Mouse (Mus musculus) liver, adult 2 months (tissue): ENCODE data around the gene Ifit1bl1.

Source experiments
- CTCF ChIP-seq: fragments of 200-500 bp; IDR thresholded peaks from 2 replicates; pipeline ENCODE4 v1.5.1; 2011; ENCODE audit warnings: low read depth, low read length, control low read depth
- POLR2A ChIP-seq: fragments of 200-500 bp; IDR thresholded peaks from 2 replicates; pipeline ENCODE4 v1.6.1; 2011; ENCODE audit warnings: low read length, control low read depth; ENCODE audit not compliant: insufficient read depth; ENCODE audit errors: extremely low read depth

DNA sequence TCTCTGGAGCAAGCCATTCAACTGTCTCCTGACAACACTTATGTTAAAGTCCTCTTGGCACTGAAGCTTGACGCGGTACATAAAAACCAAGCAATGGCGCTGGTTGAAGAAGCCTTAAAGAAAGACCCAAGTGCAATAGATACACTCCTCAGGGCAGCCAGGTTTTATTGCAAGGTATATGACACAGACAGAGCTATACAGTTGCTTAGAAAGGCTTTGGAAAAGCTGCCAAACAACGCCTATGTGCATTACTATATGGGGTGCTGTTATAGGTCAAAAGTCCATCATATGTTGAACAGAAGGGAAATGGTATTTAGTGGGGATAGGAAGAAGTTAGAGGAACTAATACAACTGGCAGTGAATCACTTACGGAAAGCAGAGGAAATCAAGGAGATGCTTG is 28.1 kb downstream of the Ifit1bl1 start:
- no peak for TF ChIP-seq CTCF
- TF ChIP-seq POLR2A: no peak
